Mouse (Mus musculus): ENCODE data around the gene Kif1b. TPM values are rescaled to one million over a fixed set of nuclear protein-coding genes. Genes with fewer than 3 reads are reported as not detected.

The Kif1b gene
- polyA plus RNA-seq, 1 experiment from 2014 or later = 34.4 TPM

GRCm38 (mm10) chr4:149188563-149188962 is 118.9 kb downstream of the Kif1b start:
- WGBS = 83% methylated on average over 2 of the region's 2 CpGs
- DNase-seq (ENCODE audit: low spot score) = no peak
- Histone ChIP-seq H3K4me3 (ENCODE audit: low read depth, low read length) (no peak overlapping the region), H3K9me3 (ENCODE audit: control insufficient read depth, low read length) (no peaks in the 10 kb centered on the region), H3K4me1 (replicated peaks; ENCODE audit: control insufficient read depth, insufficient read depth, low read length) (no peaks in the 10 kb centered on the region), H3K27ac (ENCODE audit: low read depth) (no peak overlapping the region), H3K36me3 (ENCODE audit: control insufficient read depth, insufficient read depth, low read length) (peaks cover 46% of the 10 kb centered on the region), H3K27me3 (replicated peaks; ENCODE audit: control insufficient read depth, insufficient read depth, low read length) (no peaks in the 10 kb centered on the region), H3K4me2 (ENCODE audit: low read length) (no peak overlapping the region), H3K9ac (ENCODE audit: low read length) (no peak overlapping the region)
- ATAC-seq (replicated peaks; ENCODE audit: low FRiP score, low TSS enrichment, low read depth) = no peak

GRCm38 (mm10) chr4:149182755-149183154 is 124.7 kb downstream of the Kif1b start:
- H3K9me3 ChIP-seq (ENCODE audit: control insufficient read depth, low read length) = no peaks in the 10 kb centered on the region
- H3K9ac ChIP-seq (ENCODE audit: low read length) = no peak overlapping the region
- 68% methylated on average over 4 of the region's 4 CpGs for WGBS
- no peaks in the 10 kb centered on the region for H3K27me3 ChIP-seq (replicated peaks; ENCODE audit: control insufficient read depth, insufficient read depth, low read length)
- DNase-seq (ENCODE audit: low spot score) (no peak), ATAC-seq (replicated peaks; ENCODE audit: low FRiP score, low TSS enrichment, low read depth) (no peak)
- H3K4me3 ChIP-seq (ENCODE audit: low read depth, low read length) = no peak overlapping the region
- no peak overlapping the region for H3K4me2 ChIP-seq (ENCODE audit: low read length)
- peaks cover 76% of the 10 kb centered on the region for H3K36me3 ChIP-seq (ENCODE audit: control insufficient read depth, insufficient read depth, low read length)
- H3K4me1 ChIP-seq (replicated peaks; ENCODE audit: control insufficient read depth, insufficient read depth, low read length) = no peaks in the 10 kb centered on the region
- H3K27ac ChIP-seq (ENCODE audit: low read depth) = no peak overlapping the region

GRCm38 (mm10) chr4:149182192-149182591 is 125.3 kb downstream of the Kif1b start:
- Histone ChIP-seq H3K4me2 (ENCODE audit: low read length) (no peak overlapping the region), H3K9ac (ENCODE audit: low read length) (no peak overlapping the region), H3K36me3 (ENCODE audit: control insufficient read depth, insufficient read depth, low read length) (peaks cover 70% of the 10 kb centered on the region), H3K27me3 (replicated peaks; ENCODE audit: control insufficient read depth, insufficient read depth, low read length) (no peaks in the 10 kb centered on the region), H3K9me3 (ENCODE audit: control insufficient read depth, low read length) (no peaks in the 10 kb centered on the region), H3K27ac (ENCODE audit: low read depth) (no peak overlapping the region), H3K4me1 (replicated peaks; ENCODE audit: control insufficient read depth, insufficient read depth, low read length) (no peaks in the 10 kb centered on the region), H3K4me3 (ENCODE audit: low read depth, low read length) (no peak overlapping the region)
- 89% methylated on average over 7 of the region's 7 CpGs for WGBS
- no peak for ATAC-seq (replicated peaks; ENCODE audit: low FRiP score, low TSS enrichment, low read depth)
- no peak for DNase-seq (ENCODE audit: low spot score)

- no peak overlapping the region for H3K4me2 ChIP-seq (ENCODE audit: low read length)
- WGBS = 60% methylated on average over 4 of the region's 4 CpGs
- no peak overlapping the region for H3K27ac ChIP-seq (ENCODE audit: low read depth)
- H3K9me3 ChIP-seq (ENCODE audit: control insufficient read depth, low read length) = no peaks in the 10 kb centered on the region
- ATAC-seq (replicated peaks; ENCODE audit: low FRiP score, low TSS enrichment, low read depth) (no peak), DNase-seq (ENCODE audit: low spot score) (no peak)
- no peak overlapping the region for H3K9ac ChIP-seq (ENCODE audit: low read length)
- H3K4me1 ChIP-seq (replicated peaks; ENCODE audit: control insufficient read depth, insufficient read depth, low read length) = no peaks in the 10 kb centered on the region
- peaks cover 52% of the 10 kb centered on the region for H3K36me3 ChIP-seq (ENCODE audit: control insufficient read depth, insufficient read depth, low read length)
- no peaks in the 10 kb centered on the region for H3K27me3 ChIP-seq (replicated peaks; ENCODE audit: control insufficient read depth, insufficient read depth, low read length)
- no peak overlapping the region for H3K4me3 ChIP-seq (ENCODE audit: low read depth, low read length)
These were observed 127.9 kb downstream of the Kif1b start for GRCm38 (mm10) chr4:149179573-149179972.

- Histone ChIP-seq H3K4me1 (replicated peaks; ENCODE audit: control insufficient read depth, insufficient read depth, low read length) (no peaks in the 10 kb centered on the region), H3K4me3 (ENCODE audit: low read depth, low read length) (no peak overlapping the region), H3K9ac (ENCODE audit: low read length) (no peak overlapping the region), H3K36me3 (ENCODE audit: control insufficient read depth, insufficient read depth, low read length) (peaks cover 49% of the 10 kb centered on the region), H3K27me3 (replicated peaks; ENCODE audit: control insufficient read depth, insufficient read depth, low read length) (no peaks in the 10 kb centered on the region), H3K4me2 (ENCODE audit: low read length) (no peak overlapping the region), H3K27ac (ENCODE audit: low read depth) (no peak overlapping the region), H3K9me3 (ENCODE audit: control insufficient read depth, low read length) (no peaks in the 10 kb centered on the region)
- 80% methylated on average over 7 of the region's 7 CpGs for WGBS
- DNase-seq (ENCODE audit: low spot score) (no peak), ATAC-seq (replicated peaks; ENCODE audit: low FRiP score, low TSS enrichment, low read depth) (no peak)
These were observed 128.3 kb downstream of the Kif1b start for GRCm38 (mm10) chr4:149179160-149179559.

- Histone ChIP-seq H3K9me3 (ENCODE audit: control insufficient read depth, low read length) (no peaks in the 10 kb centered on the region), H3K4me2 (ENCODE audit: low read length) (no peak overlapping the region), H3K4me3 (ENCODE audit: low read depth, low read length) (no peak overlapping the region), H3K27ac (ENCODE audit: low read depth) (no peak overlapping the region), H3K27me3 (replicated peaks; ENCODE audit: control insufficient read depth, insufficient read depth, low read length) (no peaks in the 10 kb centered on the region), H3K9ac (ENCODE audit: low read length) (no peak overlapping the region), H3K36me3 (ENCODE audit: control insufficient read depth, insufficient read depth, low read length) (peaks cover 41% of the 10 kb centered on the region), H3K4me1 (replicated peaks; ENCODE audit: control insufficient read depth, insufficient read depth, low read length) (no peaks in the 10 kb centered on the region)
- 72% methylated on average over 7 of the region's 7 CpGs for WGBS
- no peak for DNase-seq (ENCODE audit: low spot score)
- ATAC-seq (replicated peaks; ENCODE audit: low FRiP score, low TSS enrichment, low read depth) = 0 out of 2 replicates have a peak, but pooled peaks have one; percentile 40
These were observed 129.2 kb downstream of the Kif1b start for GRCm38 (mm10) chr4:149178328-149178727.

- Histone ChIP-seq H3K9ac (ENCODE audit: low read length) (no peak overlapping the region), H3K27ac (ENCODE audit: low read depth) (no peak overlapping the region), H3K4me2 (ENCODE audit: low read length) (no peak overlapping the region), H3K4me1 (replicated peaks; ENCODE audit: control insufficient read depth, insufficient read depth, low read length) (no peaks in the 10 kb centered on the region; the same call in 1 of the 2 replicates), H3K9me3 (ENCODE audit: control insufficient read depth, low read length) (no peaks in the 10 kb centered on the region), H3K4me3 (ENCODE audit: low read depth, low read length) (no peak overlapping the region), H3K36me3 (ENCODE audit: control insufficient read depth, insufficient read depth, low read length) (peaks cover 29% of the 10 kb centered on the region), H3K27me3 (replicated peaks; ENCODE audit: control insufficient read depth, insufficient read depth, low read length) (no peaks in the 10 kb centered on the region)
- DNase-seq (ENCODE audit: low spot score) = no peak
- ATAC-seq (replicated peaks; ENCODE audit: low FRiP score, low TSS enrichment, low read depth) = no peak
- WGBS = 58% methylated on average over 5 of the region's 5 CpGs
These were observed 130.4 kb downstream of the Kif1b start for GRCm38 (mm10) chr4:149177046-149177445.

- Histone ChIP-seq H3K27me3 (replicated peaks; ENCODE audit: control insufficient read depth, insufficient read depth, low read length) (no peaks in the 10 kb centered on the region), H3K4me3 (ENCODE audit: low read depth, low read length) (no peak overlapping the region), H3K4me1 (replicated peaks; ENCODE audit: control insufficient read depth, insufficient read depth, low read length) (no peaks in the 10 kb centered on the region; the same call in 1 of the 2 replicates), H3K27ac (ENCODE audit: low read depth) (no peak overlapping the region), H3K9me3 (ENCODE audit: control insufficient read depth, low read length) (no peaks in the 10 kb centered on the region), H3K9ac (ENCODE audit: low read length) (no peak overlapping the region), H3K4me2 (ENCODE audit: low read length) (no peak overlapping the region), H3K36me3 (ENCODE audit: control insufficient read depth, insufficient read depth, low read length) (peaks cover 25% of the 10 kb centered on the region)
- ATAC-seq (replicated peaks; ENCODE audit: low FRiP score, low TSS enrichment, low read depth) (no peak), DNase-seq (ENCODE audit: low spot score) (no peak)
- 82% methylated on average over 6 of the region's 6 CpGs for WGBS
These were observed 130.8 kb downstream of the Kif1b start for GRCm38 (mm10) chr4:149176645-149177044.

- ATAC-seq (replicated peaks; ENCODE audit: low FRiP score, low TSS enrichment, low read depth) (no peak), DNase-seq (ENCODE audit: low spot score) (no peak)
- Histone ChIP-seq H3K4me2 (ENCODE audit: low read length) (no peak overlapping the region), H3K4me3 (ENCODE audit: low read depth, low read length) (no peak overlapping the region), H3K4me1 (replicated peaks; ENCODE audit: control insufficient read depth, insufficient read depth, low read length) (no peaks in the 10 kb centered on the region; the same call in 1 of the 2 replicates), H3K9me3 (ENCODE audit: control insufficient read depth, low read length) (no peaks in the 10 kb centered on the region), H3K27ac (ENCODE audit: low read depth) (no peak overlapping the region), H3K36me3 (ENCODE audit: control insufficient read depth, insufficient read depth, low read length) (peaks cover under 1% of the 10 kb centered on the region; the same call in 1 of the 2 replicates), H3K9ac (ENCODE audit: low read length) (no peak overlapping the region), H3K27me3 (replicated peaks; ENCODE audit: control insufficient read depth, insufficient read depth, low read length) (no peaks in the 10 kb centered on the region)
- 90% methylated on average over 6 of the region's 6 CpGs for WGBS
These were observed 133.8 kb downstream of the Kif1b start for GRCm38 (mm10) chr4:149173661-149174060.
